Mouse (Mus musculus): ENCODE data around the gene Rftn1. TPM values are rescaled to one million over a fixed set of nuclear protein-coding genes. Genes with fewer than 3 reads are reported as not detected.

The Rftn1 gene
- 9.0 and 9.3 TPM in 2 replicates for polyA plus RNA-seq (2015; fragmentation: Nextera tagmentation; extraction: Ambion mirVana)

DNA sequence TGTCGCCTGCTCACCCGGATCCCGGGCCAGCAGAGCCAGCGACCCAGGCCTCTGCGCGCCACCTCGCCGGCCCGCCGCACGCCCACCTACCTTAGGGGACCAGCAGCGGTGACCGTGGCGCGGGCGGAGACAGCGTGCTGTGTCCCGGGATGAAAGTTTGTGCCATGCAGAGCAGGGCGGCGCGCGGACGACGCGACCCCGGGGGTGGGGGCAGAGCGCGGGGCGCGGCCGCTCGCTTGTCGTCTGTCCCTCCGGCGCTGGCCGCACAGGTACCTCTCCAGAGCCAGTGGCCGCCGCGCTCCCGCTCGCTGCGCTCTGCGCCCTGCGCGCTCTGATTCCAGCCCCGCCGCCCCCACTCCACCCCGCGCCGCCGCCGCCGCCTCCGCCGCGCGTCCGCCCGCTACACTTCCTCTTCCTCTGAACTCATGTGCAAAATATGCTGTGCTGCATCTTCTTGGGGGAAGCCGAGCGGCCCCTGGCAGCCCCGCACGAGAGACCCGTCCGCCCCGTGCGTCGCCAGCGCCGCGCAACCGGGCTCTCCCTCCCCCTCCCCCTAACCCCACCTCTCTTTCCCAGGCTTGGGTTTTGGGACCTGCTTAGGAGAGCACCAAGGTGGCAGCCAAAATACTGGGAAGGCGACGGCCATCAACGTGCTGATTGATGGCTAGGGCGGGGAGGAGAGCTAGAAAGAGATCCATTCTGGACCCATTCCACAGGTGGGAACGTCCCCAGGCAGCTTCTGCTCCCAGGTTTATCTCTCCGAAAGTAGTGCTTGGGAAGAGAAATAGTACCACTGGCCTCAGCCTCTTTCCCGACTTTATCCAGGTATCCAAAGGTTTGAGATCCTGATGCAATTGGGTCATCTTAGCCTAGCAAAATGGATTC is at the start of gene Rftn1:
Rftn1 (minus strand) TSS at position 544 of the 885 bp plus-strand sequence.
- H3K4me3 ChIP-seq (ENCODE audit: low read length), result peak within 1 kb of the TSS; percentile 64
- H3K4me1 ChIP-seq (ENCODE audit: control insufficient read depth, insufficient read depth, low read length), result no peaks in the 10 kb centered on the region; the same call in 1 of the 2 replicates
- no peaks in the 10 kb centered on the region for H3K9me3 ChIP-seq (ENCODE audit: control insufficient read depth, low read length)
- no peaks in the 10 kb centered on the region for H3K36me3 ChIP-seq (ENCODE audit: control insufficient read depth, insufficient read depth, low read length)
- ATAC-seq, result peak; percentile 67
- peak within 1 kb of the TSS; percentile 95 for H3K4me2 ChIP-seq (ENCODE audit: low read depth, low read length)
- WGBS, result 1% methylated on average over 79 of the region's 79 CpGs
- H3K9ac ChIP-seq (ENCODE audit: low read depth, low read length), result peak within 1 kb of the TSS; percentile 73
- H3K27ac ChIP-seq (ENCODE audit: low read length), result no peak within 1 kb of the TSS
- H3K27me3 ChIP-seq (replicated peaks; ENCODE audit: control insufficient read depth, insufficient read depth, low read length), result peaks cover 18% of the 10 kb centered on the region

DNA sequence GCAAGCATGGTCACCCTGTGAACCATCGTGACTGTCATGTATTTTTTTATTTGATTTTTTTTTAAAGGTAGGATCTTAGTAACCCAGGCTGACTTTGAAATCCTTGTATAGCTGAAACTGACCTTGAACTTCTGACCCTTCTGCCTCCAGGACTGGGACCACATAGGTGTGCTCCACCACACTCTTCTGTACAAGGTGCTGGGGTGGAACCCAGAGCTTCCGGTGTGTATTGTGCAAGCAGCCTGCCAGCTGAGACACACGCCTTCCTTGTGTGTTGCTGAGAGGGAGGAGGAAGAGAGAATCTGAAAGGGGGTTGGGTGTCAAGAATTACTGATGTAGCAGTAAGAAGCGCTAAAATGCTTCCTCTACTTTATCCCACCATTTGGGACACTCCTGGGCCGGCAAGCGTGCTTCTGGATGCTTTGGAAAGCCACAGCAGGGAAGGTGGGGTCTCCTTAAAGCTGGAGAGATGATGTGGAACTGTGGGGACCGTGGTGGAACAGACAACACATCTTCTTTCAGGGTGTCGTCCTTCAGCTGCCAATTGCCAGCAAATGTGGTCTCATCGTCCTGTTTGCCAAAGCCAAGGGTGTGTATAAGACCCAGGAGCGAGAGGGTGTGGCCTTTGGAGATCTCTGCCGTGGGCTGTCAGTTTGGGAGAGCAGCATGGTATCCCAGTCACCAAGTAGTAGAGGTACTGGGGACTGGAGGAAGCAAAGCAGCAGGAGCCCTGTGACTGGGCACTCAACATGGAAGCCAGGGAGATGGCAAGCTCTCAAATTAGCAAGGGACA is 47.5 kb upstream of the Rftn1 start:
- Histone ChIP-seq H3K4me1 (ENCODE audit: control insufficient read depth, insufficient read depth, low read length) (no peaks in the 10 kb centered on the region), H3K4me2 (ENCODE audit: low read depth, low read length) (no peak overlapping the region), H3K27me3 (replicated peaks; ENCODE audit: control insufficient read depth, insufficient read depth, low read length) (no peaks in the 10 kb centered on the region), H3K27ac (ENCODE audit: low read length) (no peak overlapping the region), H3K9ac (ENCODE audit: low read depth, low read length) (no peak overlapping the region), H3K36me3 (ENCODE audit: control insufficient read depth, insufficient read depth, low read length) (no peaks in the 10 kb centered on the region), H3K4me3 (ENCODE audit: low read length) (no peak overlapping the region), H3K9me3 (ENCODE audit: control insufficient read depth, low read length) (no peaks in the 10 kb centered on the region)
- 55% methylated on average over 11 of the region's 11 CpGs for WGBS
- ATAC-seq, result no peak

DNA sequence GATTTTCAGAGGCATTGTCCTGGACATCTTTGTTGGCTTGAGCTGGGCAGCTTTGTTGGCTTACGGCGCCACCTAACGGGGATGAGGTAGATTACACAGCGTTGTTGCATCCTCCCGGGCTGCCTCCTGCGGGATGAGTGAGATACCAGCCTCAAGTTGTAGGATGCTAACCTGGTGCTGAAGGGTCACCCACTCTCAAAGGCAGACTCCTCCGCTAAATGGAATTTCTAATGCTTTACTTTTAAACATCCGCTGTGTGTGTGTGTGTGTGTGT is 46.9 kb upstream of the Rftn1 start:
- Histone ChIP-seq H3K4me3 (ENCODE audit: low read length) (no peak overlapping the region), H3K27ac (ENCODE audit: low read length) (no peak overlapping the region), H3K4me2 (ENCODE audit: low read depth, low read length) (no peak overlapping the region), H3K9ac (ENCODE audit: low read depth, low read length) (no peak overlapping the region), H3K27me3 (replicated peaks; ENCODE audit: control insufficient read depth, insufficient read depth, low read length) (no peaks in the 10 kb centered on the region), H3K9me3 (ENCODE audit: control insufficient read depth, low read length) (no peaks in the 10 kb centered on the region), H3K36me3 (ENCODE audit: control insufficient read depth, insufficient read depth, low read length) (no peaks in the 10 kb centered on the region), H3K4me1 (ENCODE audit: control insufficient read depth, insufficient read depth, low read length) (no peaks in the 10 kb centered on the region)
- WGBS, result 6% methylated on average over 8 of the region's 8 CpGs
- peak; percentile 67; the same call in 1 of the 2 replicates for ATAC-seq

DNA sequence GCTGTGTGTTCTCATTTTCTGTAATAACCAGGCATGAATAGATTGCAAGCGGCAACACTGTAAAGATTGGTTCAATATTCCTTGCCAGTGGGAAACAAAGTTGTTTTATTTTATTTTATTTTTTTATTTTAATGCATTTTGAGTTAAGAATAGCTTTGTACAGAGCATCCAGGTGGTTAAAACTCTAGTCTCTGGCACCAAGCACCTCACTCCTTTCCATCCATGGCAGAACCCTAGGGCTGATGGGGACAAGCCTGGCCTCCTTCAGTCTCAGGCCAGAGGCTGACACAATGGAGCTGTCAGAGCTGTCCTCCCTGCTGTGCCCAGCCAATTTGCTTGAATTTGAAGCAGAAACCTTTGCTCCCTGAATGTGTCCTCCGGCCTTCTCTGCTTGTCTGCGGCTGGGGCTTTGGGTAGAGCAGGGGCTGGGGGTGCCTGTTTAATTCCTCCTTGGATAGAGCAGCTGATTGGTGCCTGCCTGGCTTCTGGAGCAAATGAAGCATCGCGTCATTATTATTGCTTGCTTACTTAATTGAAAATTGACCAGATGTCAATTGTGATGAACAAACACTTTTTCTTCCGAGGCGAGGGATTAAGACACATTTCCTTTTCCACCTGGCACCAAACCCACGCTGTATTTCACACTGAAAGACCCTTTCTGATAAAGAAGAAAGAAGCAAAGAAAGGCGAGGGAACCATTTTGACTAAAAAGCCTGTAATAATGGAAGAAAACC is 46.4 kb upstream of the Rftn1 start:
- ATAC-seq, result no peak
- WGBS, result 53% methylated on average over 9 of the region's 9 CpGs
- Histone ChIP-seq H3K4me2 (ENCODE audit: low read depth, low read length) (no peak overlapping the region), H3K36me3 (ENCODE audit: control insufficient read depth, insufficient read depth, low read length) (no peaks in the 10 kb centered on the region), H3K27me3 (replicated peaks; ENCODE audit: control insufficient read depth, insufficient read depth, low read length) (no peaks in the 10 kb centered on the region), H3K9ac (ENCODE audit: low read depth, low read length) (no peak overlapping the region), H3K9me3 (ENCODE audit: control insufficient read depth, low read length) (no peaks in the 10 kb centered on the region), H3K4me3 (ENCODE audit: low read length) (no peak overlapping the region), H3K27ac (ENCODE audit: low read length) (no peak overlapping the region), H3K4me1 (ENCODE audit: control insufficient read depth, insufficient read depth, low read length) (no peaks in the 10 kb centered on the region)

DNA sequence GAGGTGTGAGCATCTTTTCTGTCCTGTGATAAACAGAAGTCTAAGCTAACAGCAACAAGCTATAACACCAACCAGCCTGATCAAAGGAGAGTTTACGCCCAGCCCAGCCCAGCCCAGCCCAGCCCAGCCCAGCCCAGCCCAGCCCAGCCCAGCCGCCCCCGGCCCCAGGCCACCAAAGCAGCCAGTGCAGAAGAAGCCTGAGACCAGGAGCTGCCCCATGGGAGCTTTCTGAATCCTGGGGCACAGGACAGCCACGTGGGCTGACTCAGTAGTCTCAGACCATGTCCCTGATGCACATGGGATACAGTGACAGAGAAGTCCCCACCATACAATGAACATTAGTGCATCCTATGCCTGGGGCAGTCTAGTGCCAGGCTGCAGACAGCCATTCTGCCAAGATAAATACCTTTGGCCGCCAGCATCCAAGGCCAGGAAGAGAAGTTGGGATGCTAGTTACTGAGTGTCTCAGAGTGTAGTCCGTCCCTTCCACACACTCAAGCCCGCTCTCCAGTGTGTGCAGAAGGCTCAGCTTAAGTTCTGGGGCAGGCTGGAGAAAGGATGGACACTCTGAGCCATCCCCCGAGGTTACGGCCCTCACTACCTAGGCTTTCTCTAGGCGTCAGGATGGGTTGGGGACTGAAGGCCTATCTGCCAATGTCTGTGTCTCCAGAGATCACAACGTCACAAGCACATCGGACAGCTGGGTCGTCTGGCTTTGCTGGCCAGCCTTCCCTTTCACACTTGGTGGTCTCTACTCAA is 45.6 kb upstream of the Rftn1 start:
- ATAC-seq, result no peak
- 65% methylated on average over 13 of the region's 13 CpGs for WGBS

DNA sequence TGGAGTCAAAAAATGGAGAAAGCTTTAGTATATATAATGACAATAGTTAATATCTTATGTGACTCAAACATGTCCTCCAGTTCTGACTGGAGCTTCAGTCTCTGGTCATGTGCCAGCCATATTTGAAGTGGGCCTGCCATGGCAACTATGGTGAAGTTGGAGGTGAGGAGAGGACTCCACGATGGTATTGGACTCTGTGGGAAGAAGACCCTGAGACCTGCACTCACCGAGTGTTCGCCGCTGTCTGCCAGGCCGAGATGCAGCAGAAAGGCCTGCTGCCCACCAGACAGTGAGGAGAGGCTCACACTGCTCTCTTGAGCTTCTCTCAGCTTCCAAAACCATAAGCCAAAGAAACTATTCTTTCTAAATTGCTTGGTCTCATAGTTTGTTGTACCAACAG is 43.5 kb upstream of the Rftn1 start:
- Histone ChIP-seq H3K4me2 (ENCODE audit: low read depth, low read length) (no peak overlapping the region), H3K27me3 (replicated peaks; ENCODE audit: control insufficient read depth, insufficient read depth, low read length) (no peaks in the 10 kb centered on the region), H3K27ac (ENCODE audit: low read length) (no peak overlapping the region), H3K4me1 (ENCODE audit: control insufficient read depth, insufficient read depth, low read length) (no peaks in the 10 kb centered on the region), H3K9me3 (ENCODE audit: control insufficient read depth, low read length) (no peaks in the 10 kb centered on the region), H3K4me3 (ENCODE audit: low read length) (no peak overlapping the region), H3K36me3 (ENCODE audit: control insufficient read depth, insufficient read depth, low read length) (no peaks in the 10 kb centered on the region), H3K9ac (ENCODE audit: low read depth, low read length) (no peak overlapping the region)
- WGBS, result 92% methylated on average over 5 of the region's 5 CpGs
- ATAC-seq, result no peak

More for the DNA sequence above, 45.6 kb upstream of the Rftn1 start:
- H3K36me3 ChIP-seq (ENCODE audit: control insufficient read depth, insufficient read depth, low read length), result no peaks in the 10 kb centered on the region
- no peak overlapping the region for H3K4me3 ChIP-seq (ENCODE audit: low read length)
- H3K9me3 ChIP-seq (ENCODE audit: control insufficient read depth, low read length), result no peaks in the 10 kb centered on the region
- H3K27me3 ChIP-seq (replicated peaks; ENCODE audit: control insufficient read depth, insufficient read depth, low read length), result no peaks in the 10 kb centered on the region
- no peaks in the 10 kb centered on the region for H3K4me1 ChIP-seq (ENCODE audit: control insufficient read depth, insufficient read depth, low read length)
- no peak overlapping the region for H3K27ac ChIP-seq (ENCODE audit: low read length)
- no peak overlapping the region for H3K4me2 ChIP-seq (ENCODE audit: low read depth, low read length)
- no peak overlapping the region for H3K9ac ChIP-seq (ENCODE audit: low read depth, low read length)

DNA sequence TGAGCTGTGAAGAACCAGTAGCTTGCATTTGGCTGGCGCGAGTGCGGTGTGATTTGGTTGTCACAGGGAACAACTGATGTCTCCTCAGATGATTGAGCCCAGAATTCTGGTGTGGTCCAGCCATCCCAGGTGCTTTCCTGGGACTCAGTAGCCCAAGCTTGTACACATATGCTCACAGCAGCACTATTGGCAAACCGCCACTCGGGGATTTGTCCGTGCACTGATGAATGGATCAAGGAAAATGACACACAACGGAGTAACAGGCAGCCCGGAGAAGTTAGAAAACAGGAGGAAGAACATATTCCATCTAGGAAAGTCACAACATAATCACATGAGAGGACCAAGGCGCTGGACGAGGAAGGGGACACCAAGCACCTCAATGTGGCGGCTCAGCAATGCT is 42.3 kb upstream of the Rftn1 start:
- H3K9ac ChIP-seq (ENCODE audit: low read depth, low read length), result no peak overlapping the region
- H3K27ac ChIP-seq (ENCODE audit: low read length), result no peak overlapping the region
- no peak overlapping the region for H3K4me3 ChIP-seq (ENCODE audit: low read length)
- no peaks in the 10 kb centered on the region for H3K27me3 ChIP-seq (replicated peaks; ENCODE audit: control insufficient read depth, insufficient read depth, low read length)
- 92% methylated on average over 11 of the region's 11 CpGs for WGBS
- no peak for ATAC-seq
- no peaks in the 10 kb centered on the region for H3K9me3 ChIP-seq (ENCODE audit: control insufficient read depth, low read length)
- no peak overlapping the region for H3K4me2 ChIP-seq (ENCODE audit: low read depth, low read length)
- H3K4me1 ChIP-seq (ENCODE audit: control insufficient read depth, insufficient read depth, low read length), result no peaks in the 10 kb centered on the region
- H3K36me3 ChIP-seq (ENCODE audit: control insufficient read depth, insufficient read depth, low read length), result no peaks in the 10 kb centered on the region

DNA sequence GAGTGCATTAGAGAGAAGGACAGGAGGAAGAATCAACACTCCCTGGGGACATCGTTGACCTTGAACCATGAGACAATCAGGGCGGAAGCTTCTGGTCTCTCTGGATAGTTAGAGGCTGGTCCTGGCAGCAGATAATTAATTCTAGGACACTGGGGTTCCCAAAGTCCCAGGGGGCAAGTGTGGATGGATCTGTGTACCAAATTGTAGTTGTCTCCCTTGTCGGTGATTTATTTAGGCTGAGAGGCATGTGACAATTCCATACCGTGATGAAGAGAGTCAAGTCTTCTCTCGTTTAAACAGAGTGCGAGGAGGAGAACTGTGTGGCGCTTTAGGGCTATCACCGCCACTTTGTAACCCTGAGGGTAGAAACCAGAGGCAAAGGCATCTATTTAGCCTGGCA is 40.7 kb upstream of the Rftn1 start:
- H3K27me3 ChIP-seq (replicated peaks; ENCODE audit: control insufficient read depth, insufficient read depth, low read length), result no peaks in the 10 kb centered on the region
- H3K4me2 ChIP-seq (ENCODE audit: low read depth, low read length), result no peak overlapping the region
- no peak overlapping the region for H3K9ac ChIP-seq (ENCODE audit: low read depth, low read length)
- ATAC-seq, result no peak
- H3K4me3 ChIP-seq (ENCODE audit: low read length), result no peak overlapping the region
- WGBS, result 87% methylated on average over 8 of the region's 8 CpGs
- H3K36me3 ChIP-seq (ENCODE audit: control insufficient read depth, insufficient read depth, low read length), result no peaks in the 10 kb centered on the region
- H3K4me1 ChIP-seq (ENCODE audit: control insufficient read depth, insufficient read depth, low read length), result no peaks in the 10 kb centered on the region
- no peaks in the 10 kb centered on the region for H3K9me3 ChIP-seq (ENCODE audit: control insufficient read depth, low read length)
- no peak overlapping the region for H3K27ac ChIP-seq (ENCODE audit: low read length)

DNA sequence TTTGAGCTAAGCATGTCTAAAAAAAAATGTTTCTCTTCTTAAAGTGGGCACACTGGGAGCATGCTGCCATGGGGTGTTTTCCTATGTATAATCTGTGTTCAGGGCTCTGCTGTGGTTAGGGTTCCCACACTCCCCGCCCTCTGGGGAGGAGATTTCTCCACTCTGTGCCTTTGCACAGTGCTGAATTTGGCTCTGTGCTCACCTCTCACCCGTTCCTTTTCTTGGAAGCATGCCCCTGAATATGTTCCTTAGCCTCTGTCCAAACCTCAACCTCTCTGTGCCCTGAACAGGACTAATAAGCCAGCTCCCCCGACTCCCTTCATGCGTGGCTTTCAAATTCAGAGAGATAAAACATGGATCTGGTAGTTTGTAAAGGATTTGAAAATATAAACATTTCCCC is 39.1 kb upstream of the Rftn1 start:
- no peaks in the 10 kb centered on the region for H3K4me1 ChIP-seq (ENCODE audit: control insufficient read depth, insufficient read depth, low read length)
- no peak overlapping the region for H3K27ac ChIP-seq (ENCODE audit: low read length)
- H3K36me3 ChIP-seq (ENCODE audit: control insufficient read depth, insufficient read depth, low read length), result no peaks in the 10 kb centered on the region
- H3K4me2 ChIP-seq (ENCODE audit: low read depth, low read length), result no peak overlapping the region
- no peak overlapping the region for H3K4me3 ChIP-seq (ENCODE audit: low read length)
- no peaks in the 10 kb centered on the region for H3K9me3 ChIP-seq (ENCODE audit: control insufficient read depth, low read length)
- H3K9ac ChIP-seq (ENCODE audit: low read depth, low read length), result no peak overlapping the region
- 51% methylated on average over 4 of the region's 4 CpGs for WGBS
- ATAC-seq, result no peak
- H3K27me3 ChIP-seq (replicated peaks; ENCODE audit: control insufficient read depth, insufficient read depth, low read length), result no peaks in the 10 kb centered on the region
